Mouse (Mus musculus): ENCODE measurements around the gene Med15. TPM values are rescaled to one million over a fixed set of nuclear protein-coding genes. Genes with fewer than 3 reads are reported as not detected.

The Med15 gene
- polyA plus RNA-seq, 1 experiment from 2014 or later = 46.1 TPM

- WGBS = 21% methylated on average over 1 of the region's 1 CpGs
- peak; percentile 16; the same call in 1 of the 2 replicates for ATAC-seq (ENCODE audit: low FRiP score)
These were observed 85.5 kb downstream of the Med15 start for GRCm38 (mm10) chr16:17647156-17647555.

GRCm38 (mm10) chr16:17646310-17647114, 86.2 kb downstream of the Med15 start, which contains the start of gene Ccdc74a:
Gene Ccdc74a, plus strand, starts transcription at chr16:17646470.
- H3K36me3 ChIP-seq = peaks cover 42% of the 10 kb centered on the region
- WGBS = 2% methylated on average over 64 of the region's 65 CpGs

More at GRCm38 (mm10) chr16:17647156-17647555, 85.5 kb downstream of the Med15 start:
- Histone ChIP-seq H3K27ac (replicated peaks) (no peak overlapping the region), H3K4me3 (replicated peaks) (peak overlapping the region; percentile 72), H3K9me3 (replicated peaks) (no peaks in the 10 kb centered on the region), H3K27me3 (replicated peaks) (no peaks in the 10 kb centered on the region), H3K36me3 (peaks cover 44% of the 10 kb centered on the region), H3K4me2 (peak overlapping the region; percentile 87), H3K4me1 (peaks cover 17% of the 10 kb centered on the region), H3K9ac (replicated peaks) (peak overlapping the region; percentile 70; the same call in 1 of the 2 replicates)

GRCm38 (mm10) chr16:17643437-17643990, 89.2 kb downstream of the Med15 start:
- Histone ChIP-seq H3K9me3 (replicated peaks) (no peaks in the 10 kb centered on the region), H3K4me2 (no peak overlapping the region), H3K27ac (replicated peaks) (no peak overlapping the region), H3K27me3 (replicated peaks) (no peaks in the 10 kb centered on the region), H3K4me3 (replicated peaks) (no peak overlapping the region), H3K36me3 (peaks cover 53% of the 10 kb centered on the region), H3K4me1 (peaks cover 17% of the 10 kb centered on the region), H3K9ac (replicated peaks) (no peak overlapping the region)
- WGBS = 93% methylated on average over 4 of the region's 4 CpGs
- no peak for ATAC-seq (ENCODE audit: low FRiP score)

More at GRCm38 (mm10) chr16:17646310-17647114, 86.2 kb downstream of the Med15 start, which contains the start of gene Ccdc74a:
- H3K9me3 ChIP-seq (replicated peaks) = no peaks in the 10 kb centered on the region
- peaks cover 17% of the 10 kb centered on the region for H3K4me1 ChIP-seq
- H3K4me2 ChIP-seq = peak within 1 kb of the TSS; percentile 87
- H3K9ac ChIP-seq (replicated peaks) = peak within 1 kb of the TSS; percentile 70
- ATAC-seq (ENCODE audit: low FRiP score) = peak; percentile 93
- H3K27ac ChIP-seq (replicated peaks) = peak within 1 kb of the TSS; percentile 68
- H3K27me3 ChIP-seq (replicated peaks) = no peaks in the 10 kb centered on the region
- H3K4me3 ChIP-seq (replicated peaks) = peak within 1 kb of the TSS; percentile 72

- Histone ChIP-seq H3K9me3 (replicated peaks) (no peaks in the 10 kb centered on the region), H3K27me3 (replicated peaks) (no peaks in the 10 kb centered on the region), H3K4me2 (no peak overlapping the region), H3K9ac (replicated peaks) (no peak overlapping the region), H3K27ac (replicated peaks) (no peak overlapping the region), H3K4me1 (peaks cover 12% of the 10 kb centered on the region), H3K36me3 (peaks cover 61% of the 10 kb centered on the region), H3K4me3 (replicated peaks) (no peak overlapping the region)
- 89% methylated on average over 8 of the region's 8 CpGs for WGBS
- no peak for ATAC-seq (ENCODE audit: low FRiP score)
These were observed 90.4 kb downstream of the Med15 start for GRCm38 (mm10) chr16:17642311-17642710.

- H3K4me1 ChIP-seq = peaks cover 4% of the 10 kb centered on the region
- no peaks in the 10 kb centered on the region for H3K9me3 ChIP-seq (replicated peaks)
- H3K27ac ChIP-seq (replicated peaks) = no peak overlapping the region
- H3K27me3 ChIP-seq (replicated peaks) = no peaks in the 10 kb centered on the region
- no peak overlapping the region for H3K9ac ChIP-seq (replicated peaks)
- 86% methylated on average over 6 of the region's 6 CpGs for WGBS
- no peak for ATAC-seq (ENCODE audit: low FRiP score)
- H3K4me2 ChIP-seq = no peak overlapping the region
- peaks cover 62% of the 10 kb centered on the region for H3K36me3 ChIP-seq
- no peak overlapping the region for H3K4me3 ChIP-seq (replicated peaks)
These were observed 91.4 kb downstream of the Med15 start for GRCm38 (mm10) chr16:17641301-17641700.

GRCm38 (mm10) chr16:17640706-17641105, 92.0 kb downstream of the Med15 start:
- peaks cover 66% of the 10 kb centered on the region for H3K36me3 ChIP-seq
- H3K9ac ChIP-seq (replicated peaks) = no peak overlapping the region
- ATAC-seq (ENCODE audit: low FRiP score) = no peak
- 92% methylated on average over 9 of the region's 9 CpGs for WGBS
- no peak overlapping the region for H3K4me3 ChIP-seq (replicated peaks)
- no peaks in the 10 kb centered on the region for H3K9me3 ChIP-seq (replicated peaks)
- H3K27ac ChIP-seq (replicated peaks) = no peak overlapping the region
- H3K4me1 ChIP-seq = no peaks in the 10 kb centered on the region
- no peak overlapping the region for H3K4me2 ChIP-seq
- H3K27me3 ChIP-seq (replicated peaks) = no peaks in the 10 kb centered on the region

GRCm38 (mm10) chr16:17639951-17640350, 92.7 kb downstream of the Med15 start:
- 96% methylated on average over 6 of the region's 6 CpGs for WGBS
- Histone ChIP-seq H3K4me2 (no peak overlapping the region), H3K27me3 (replicated peaks) (no peaks in the 10 kb centered on the region), H3K36me3 (peaks cover 66% of the 10 kb centered on the region), H3K27ac (replicated peaks) (no peak overlapping the region), H3K4me1 (no peaks in the 10 kb centered on the region), H3K9me3 (replicated peaks) (no peaks in the 10 kb centered on the region), H3K9ac (replicated peaks) (no peak overlapping the region), H3K4me3 (replicated peaks) (no peak overlapping the region)
- ATAC-seq (ENCODE audit: low FRiP score) = no peak

- H3K9ac ChIP-seq (replicated peaks) = no peak overlapping the region
- no peak overlapping the region for H3K27ac ChIP-seq (replicated peaks)
- no peak overlapping the region for H3K4me3 ChIP-seq (replicated peaks)
- H3K27me3 ChIP-seq (replicated peaks) = no peaks in the 10 kb centered on the region
- H3K36me3 ChIP-seq = peaks cover 63% of the 10 kb centered on the region
- 95% methylated on average over 3 of the region's 3 CpGs for WGBS
- H3K4me1 ChIP-seq = no peaks in the 10 kb centered on the region
- ATAC-seq (ENCODE audit: low FRiP score) = no peak
- H3K9me3 ChIP-seq (replicated peaks) = no peaks in the 10 kb centered on the region
- no peak overlapping the region for H3K4me2 ChIP-seq
These were observed 93.6 kb downstream of the Med15 start for GRCm38 (mm10) chr16:17639081-17639480.

GRCm38 (mm10) chr16:17638036-17638628, 94.6 kb downstream of the Med15 start:
- Histone ChIP-seq H3K27me3 (replicated peaks) (no peaks in the 10 kb centered on the region), H3K36me3 (peaks cover 60% of the 10 kb centered on the region), H3K4me2 (no peak overlapping the region), H3K9me3 (replicated peaks) (no peaks in the 10 kb centered on the region), H3K4me1 (no peaks in the 10 kb centered on the region), H3K9ac (replicated peaks) (no peak overlapping the region), H3K4me3 (replicated peaks) (no peak overlapping the region), H3K27ac (replicated peaks) (no peak overlapping the region)
- 91% methylated on average over 9 of the region's 9 CpGs for WGBS
- ATAC-seq (ENCODE audit: low FRiP score) = no peak

- H3K4me2 ChIP-seq = no peak overlapping the region
- WGBS = 94% methylated on average over 2 of the region's 2 CpGs
- ATAC-seq (ENCODE audit: low FRiP score) = no peak
- no peak overlapping the region for H3K9ac ChIP-seq (replicated peaks)
- no peaks in the 10 kb centered on the region for H3K27me3 ChIP-seq (replicated peaks)
- peaks cover 60% of the 10 kb centered on the region for H3K36me3 ChIP-seq
- no peak overlapping the region for H3K4me3 ChIP-seq (replicated peaks)
- no peak overlapping the region for H3K27ac ChIP-seq (replicated peaks)
- no peaks in the 10 kb centered on the region for H3K9me3 ChIP-seq (replicated peaks)
- H3K4me1 ChIP-seq = no peaks in the 10 kb centered on the region
These were observed 95.1 kb downstream of the Med15 start for GRCm38 (mm10) chr16:17637610-17638009.

GRCm38 (mm10) chr16:17636904-17637303, 95.8 kb downstream of the Med15 start:
- WGBS = 76% methylated on average over 2 of the region's 2 CpGs
- no peaks in the 10 kb centered on the region for H3K9me3 ChIP-seq (replicated peaks)
- no peak overlapping the region for H3K4me2 ChIP-seq
- peaks cover 60% of the 10 kb centered on the region for H3K36me3 ChIP-seq
- no peaks in the 10 kb centered on the region for H3K27me3 ChIP-seq (replicated peaks)
- no peak overlapping the region for H3K9ac ChIP-seq (replicated peaks)
- ATAC-seq (ENCODE audit: low FRiP score) = no peak
- no peaks in the 10 kb centered on the region for H3K4me1 ChIP-seq
- H3K27ac ChIP-seq (replicated peaks) = no peak overlapping the region
- no peak overlapping the region for H3K4me3 ChIP-seq (replicated peaks)

Data from neural tube, embryonic 15.5 days (tissue).